Mouse (Mus musculus) erythroblast, adult 5-6 weeks (primary cell): ENCODE results near the gene Upb1. TPM values are rescaled to one million over a fixed set of nuclear protein-coding genes. Genes with fewer than 3 reads are reported as not detected.

Experiments
- ATAC-seq: replicated peaks from 2 replicates; pipeline ENCODE4 v1.8.0; 2016; ENCODE audit warnings: moderate number of reproducible peaks, mild to moderate bottlenecking, moderate TSS enrichment, inconsistent platforms; ENCODE audit not compliant: poor library complexity, low FRiP score, severe bottlenecking
- total RNA-seq, 2 experiments: library from RNA; stranded (forward) in 1 of 2; stranded (reverse) in 1 of 2; fragments of 150-400 nt in 1 of 2; fragments of 200-764, 138-1000 nt in 1 of 2; gene quantifications; 2 replicates each; pipeline versions ENCODE4 v1.2.3 to v1.2.4; 2015 to 2017; ENCODE audit warnings: low replicate concordance in 2 of 2

Upb1 gene
- total RNA-seq, 2 experiments from 2014 or later: 0.19 to 0.43 TPM

- ATAC-seq: peak; percentile 85
Observed at GRCm38 (mm10) chr10:75486086-75486979, 85.4 kb downstream of the Upb1 start.

- ATAC-seq: no peak
Observed at GRCm38 (mm10) chr10:75487131-75487530, 86.2 kb downstream of the Upb1 start.

- ATAC-seq: no peak
Observed at GRCm38 (mm10) chr10:75489522-75489921, 88.6 kb downstream of the Upb1 start.

- ATAC-seq: no peak
Observed at GRCm38 (mm10) chr10:75490731-75491130, 89.8 kb downstream of the Upb1 start.

Other genes starting within 250 kb of the Upb1 start
- 14.2 and 22.1 TPM in 2 replicates for gene Specc1l, start 189.0 kb upstream of the Upb1 start, total RNA-seq (2015; ENCODE audit: low replicate concordance)
- 9.8 and 11.4 TPM in 2 replicates for gene Specc1l, start 189.0 kb upstream of the Upb1 start, total RNA-seq (2017; ENCODE audit: low replicate concordance)
- gene Adora2a, start 84.2 kb upstream of the Upb1 start, total RNA-seq (2015; ENCODE audit: low replicate concordance): 0.42 TPM in 1 of 2 replicates, not detected in the other
- gene Adora2a, start 84.2 kb upstream of the Upb1 start, total RNA-seq (2017; ENCODE audit: low replicate concordance): 0.17 TPM in 1 of 2 replicates, not detected in the other
- gene Snrpd3, start 116.4 kb downstream of the Upb1 start, total RNA-seq (2015; ENCODE audit: low replicate concordance): 13.4 and 19.6 TPM in 2 replicates
- gene Snrpd3, start 116.4 kb downstream of the Upb1 start, total RNA-seq (2017; ENCODE audit: low replicate concordance): 17.9 and 18.8 TPM in 2 replicates
- 94.3 and 113 TPM in 2 replicates for gene Gucd1, start 116.9 kb downstream of the Upb1 start, total RNA-seq (2015; ENCODE audit: low replicate concordance)
- 180 and 191 TPM in 2 replicates for gene Gucd1, start 116.9 kb downstream of the Upb1 start, total RNA-seq (2017; ENCODE audit: low replicate concordance)
- not detected in 2 replicates for gene Lrrc75b, start 159.2 kb downstream of the Upb1 start, total RNA-seq (2015; ENCODE audit: low replicate concordance)
- not detected in 2 replicates for gene Lrrc75b, start 159.2 kb downstream of the Upb1 start, total RNA-seq (2017; ENCODE audit: low replicate concordance)
- gene Ggt1, start 160.5 kb downstream of the Upb1 start, total RNA-seq (2015; ENCODE audit: low replicate concordance): 1.3 and 3.6 TPM in 2 replicates
- not detected in 2 replicates for gene Ggt1, start 160.5 kb downstream of the Upb1 start, total RNA-seq (2017; ENCODE audit: low replicate concordance)
- gene Ggt5, start 188.2 kb downstream of the Upb1 start, total RNA-seq (2015; ENCODE audit: low replicate concordance): 0.42 and 1.3 TPM in 2 replicates
- 4.9 and 6.6 TPM in 2 replicates for gene Ggt5, start 188.2 kb downstream of the Upb1 start, total RNA-seq (2017; ENCODE audit: low replicate concordance)
- 1.7 and 5.2 TPM in 2 replicates for gene Susd2, start 242.9 kb downstream of the Upb1 start, total RNA-seq (2015; ENCODE audit: low replicate concordance)
- 3.8 and 4.0 TPM in 2 replicates for gene Susd2, start 242.9 kb downstream of the Upb1 start, total RNA-seq (2017; ENCODE audit: low replicate concordance)